Mouse (Mus musculus) skeletal muscle tissue, adult 2 months (tissue): Measurements from ENCODE around the gene Arhgap20.

Experiments
- DNase-seq: peaks from one replicate; pipeline ENCODE4 v3.0.0-alpha.2; 2012; ENCODE audit warnings: low read depth, low spot score

Gene Arhgap20

GRCm38 (mm10) chr9:51798251-51798650 is 33.1 kb downstream of the Arhgap20 start:
- DNase-seq: no peak

- DNase-seq: no peak
Measured at GRCm38 (mm10) chr9:51799156-51799555, 34.0 kb downstream of the Arhgap20 start.

GRCm38 (mm10) chr9:51807272-51807671 is 42.1 kb downstream of the Arhgap20 start:
- DNase-seq: no peak

GRCm38 (mm10) chr9:51812931-51813330 is 47.8 kb downstream of the Arhgap20 start:
- no peak for DNase-seq

GRCm38 (mm10) chr9:51824516-51824915 is 59.4 kb downstream of the Arhgap20 start:
- DNase-seq: no peak

- no peak for DNase-seq
Measured at GRCm38 (mm10) chr9:51831596-51831995, 66.5 kb downstream of the Arhgap20 start.

GRCm38 (mm10) chr9:51832368-51832767 is 67.2 kb downstream of the Arhgap20 start:
- DNase-seq: no peak

GRCm38 (mm10) chr9:51837716-51838115 is 72.6 kb downstream of the Arhgap20 start:
- DNase-seq: peak; percentile 21

GRCm38 (mm10) chr9:51843216-51843615 is 78.1 kb downstream of the Arhgap20 start:
- peak; percentile 23 for DNase-seq

GRCm38 (mm10) chr9:51845796-51846195 is 80.7 kb downstream of the Arhgap20 start:
- no peak for DNase-seq

GRCm38 (mm10) chr9:51853772-51854171 is 88.6 kb downstream of the Arhgap20 start:
- DNase-seq: no peak

GRCm38 (mm10) chr9:51864273-51864672 is 99.1 kb downstream of the Arhgap20 start:
- DNase-seq: no peak

GRCm38 (mm10) chr9:51866634-51867033 is 101.5 kb downstream of the Arhgap20 start:
- DNase-seq: no peak

GRCm38 (mm10) chr9:51869056-51869455 is 103.9 kb downstream of the Arhgap20 start:
- DNase-seq: no peak

GRCm38 (mm10) chr9:51874348-51874747 is 109.2 kb downstream of the Arhgap20 start:
- peak; percentile 30 for DNase-seq

GRCm38 (mm10) chr9:51875531-51875930 is 110.4 kb downstream of the Arhgap20 start:
- no peak for DNase-seq

GRCm38 (mm10) chr9:51881386-51881785 is 116.2 kb downstream of the Arhgap20 start:
- peak; percentile 69 for DNase-seq

GRCm38 (mm10) chr9:51881881-51882280 is 116.7 kb downstream of the Arhgap20 start:
- DNase-seq: no peak

- DNase-seq: peak; percentile 81
Measured at GRCm38 (mm10) chr9:51883319-51883718, 118.2 kb downstream of the Arhgap20 start.

GRCm38 (mm10) chr9:51892921-51893320 is 127.8 kb downstream of the Arhgap20 start:
- no peak for DNase-seq
